Mouse (Mus musculus) MEL (cell line): ENCODE measurements around the gene Chrnb4. TPM values are rescaled to one million over a fixed set of nuclear protein-coding genes. Genes with fewer than 3 reads are reported as not detected.

Experiments used
- DNase-seq: peaks from one replicate; pipeline ENCODE4 v3.0.0; 2011; ENCODE audit warnings: low read depth, low spot score
- H3K27ac ChIP-seq: 2 replicates; pipeline ENCODE4 v1.5.1; 2012; ENCODE audit warnings: low read depth, mild to moderate bottlenecking, control low read depth, low read length, moderate library complexity; ENCODE audit not compliant: control insufficient read depth
- H3K27me3 ChIP-seq, 2 experiments: fragments of 150-350 bp in 1 of 2; sonication (generic) in 1 of 2; 2 replicates each; pipeline ENCODE4 v1.6.1; 2012; ENCODE audit warnings: low read length in 2 of 2, mild to moderate bottlenecking in 2 of 2, improper control_type of control experiment in 1 of 2, moderate library complexity in 1 of 2; ENCODE audit not compliant: insufficient read depth in 2 of 2, control insufficient read depth in 1 of 2
- H3K36me3 ChIP-seq, 2 experiments: 2 replicates each; pipeline ENCODE4 v1.6.1; 2012 to 2014; ENCODE audit warnings: low read length in 2 of 2, improper control_type of control experiment in 1 of 2, inconsistent platforms in 1 of 2, mild to moderate bottlenecking in 1 of 2; ENCODE audit not compliant: insufficient read depth in 2 of 2, control insufficient read depth in 1 of 2
- H3K4me1 ChIP-seq, 2 experiments: fragments of 150-350 bp in 1 of 2; sonication (generic) in 1 of 2; 2 replicates each; pipeline ENCODE4 v1.6.1; 2012; ENCODE audit warnings: low read length in 2 of 2, improper control_type of control experiment in 1 of 2, mild to moderate bottlenecking in 1 of 2; ENCODE audit not compliant: insufficient read depth in 2 of 2, control insufficient read depth in 1 of 2
- H3K4me3 ChIP-seq, 2 experiments: fragments of 150-350 bp in 1 of 2; sonication (generic) in 1 of 2; 2 replicates each; pipeline ENCODE4 v1.5.1; 2012; ENCODE audit warnings: low read depth in 2 of 2, low read length in 2 of 2, mild to moderate bottlenecking in 2 of 2, moderate library complexity in 2 of 2, control low read depth in 1 of 2, improper control_type of control experiment in 1 of 2; ENCODE audit not compliant: control insufficient read depth in 1 of 2, insufficient read depth in 1 of 2
- H3K79me2 ChIP-seq: 2 replicates; pipeline ENCODE4 v1.6.1; 2012; ENCODE audit warnings: mild to moderate bottlenecking, low read length, moderate library complexity; ENCODE audit not compliant: control insufficient read depth, poor library complexity, insufficient read depth
- H3K9ac ChIP-seq: 2 replicates; pipeline ENCODE4 v1.6.1; 2012; ENCODE audit warnings: low read depth, mild to moderate bottlenecking, control low read depth, low read length, moderate library complexity; ENCODE audit not compliant: control insufficient read depth, poor library complexity, severe bottlenecking
- H3K9me3 ChIP-seq: fragments of 150-350 bp; sonication (generic); replicated peaks from 2 replicates; pipeline ENCODE4 v1.6.1; 2012; ENCODE audit warnings: mild to moderate bottlenecking, low read length, improper control_type of control experiment, moderate library complexity; ENCODE audit not compliant: insufficient read depth
- CHD2 ChIP-seq: IDR thresholded peaks from 2 replicates; pipeline ENCODE4 v1.6.1; 2011; ENCODE audit warnings: low read length, improper control_type of control experiment
- CTCF ChIP-seq, 3 experiments: IDR thresholded peaks in 2 of 3; conservative IDR thresholded peaks in 1 of 3; 2 replicates each; pipeline ENCODE4 v1.5.1; 2011 to 2012; ENCODE audit warnings: low read length in 3 of 3, low read depth in 2 of 3, mild to moderate bottlenecking in 2 of 3, improper control_type of control experiment in 1 of 3, inconsistent platforms in 1 of 3, mixed read lengths in 1 of 3, moderate library complexity in 1 of 3; ENCODE audit not compliant: control insufficient read depth in 1 of 3, insufficient read depth in 1 of 3, poor library complexity in 1 of 3, severe bottlenecking in 1 of 3
- ELF1 ChIP-seq: IDR thresholded peaks from 2 replicates; pipeline ENCODE4 v1.6.1; 2014; ENCODE audit warnings: low read depth, mild to moderate bottlenecking, inconsistent platforms, low read length, improper control_type of control experiment, moderate library complexity
- GABPA ChIP-seq: IDR thresholded peaks from 2 replicates; pipeline ENCODE4 v1.6.1; 2012; ENCODE audit warnings: low read depth, mild to moderate bottlenecking, inconsistent platforms, low read length, improper control_type of control experiment, moderate library complexity
- HCFC1 ChIP-seq: IDR thresholded peaks from 2 replicates; pipeline ENCODE4 v1.6.1; 2012; ENCODE audit warnings: low read depth, mild to moderate bottlenecking, inconsistent platforms, low read length, improper control_type of control experiment, moderate library complexity
- JUND ChIP-seq: IDR thresholded peaks from 2 replicates; pipeline ENCODE4 v1.6.1; 2011; ENCODE audit warnings: low read depth, mild to moderate bottlenecking, improper control_type of control experiment, low read length
- MAFK ChIP-seq: IDR thresholded peaks from 2 replicates; pipeline ENCODE4 v1.6.1; 2011; ENCODE audit warnings: low read depth, mild to moderate bottlenecking, low read length, improper control_type of control experiment, borderline replicate concordance
- MAX ChIP-seq: IDR thresholded peaks from 2 replicates; pipeline ENCODE4 v1.6.1; 2011; ENCODE audit warnings: low read length, improper control_type of control experiment
- MAZ ChIP-seq: IDR thresholded peaks from 2 replicates; pipeline ENCODE4 v1.6.1; 2012; ENCODE audit warnings: low read depth, mild to moderate bottlenecking, inconsistent platforms, low read length, improper control_type of control experiment
- MEF2A ChIP-seq: IDR thresholded peaks from 2 replicates; pipeline ENCODE4 v1.6.1; 2014; ENCODE audit warnings: low read depth, mild to moderate bottlenecking, inconsistent platforms, low read length, improper control_type of control experiment; ENCODE audit not compliant: poor library complexity, insufficient replicate concordance, severe bottlenecking; ENCODE audit errors: extremely low read depth
- MYB ChIP-seq: IDR thresholded peaks from 2 replicates; pipeline ENCODE4 v1.6.1; 2011; ENCODE audit warnings: mild to moderate bottlenecking, low read depth, low read length, improper control_type of control experiment
- MYC ChIP-seq: IDR thresholded peaks from 2 replicates; pipeline ENCODE4 v1.6.1; 2011; ENCODE audit warnings: low read depth, mild to moderate bottlenecking, low read length, improper control_type of control experiment, moderate library complexity
- NELFE ChIP-seq: IDR thresholded peaks from 2 replicates; pipeline ENCODE4 v1.6.1; 2011; ENCODE audit warnings: low read depth, low read length, improper control_type of control experiment
- NRF1 ChIP-seq: IDR thresholded peaks from 2 replicates; pipeline ENCODE4 v1.6.1; 2014; ENCODE audit warnings: low read depth, mild to moderate bottlenecking, inconsistent platforms, low read length, improper control_type of control experiment, moderate library complexity; ENCODE audit not compliant: poor library complexity, insufficient read depth, severe bottlenecking
- POLR2A ChIP-seq, 2 experiments: IDR thresholded peaks; 2 replicates each; pipeline ENCODE4 v1.6.1; 2011 to 2012; ENCODE audit warnings: low read length in 2 of 2, mild to moderate bottlenecking in 2 of 2, control low read depth in 1 of 2, improper control_type of control experiment in 1 of 2, low read depth in 1 of 2, moderate library complexity in 1 of 2; ENCODE audit not compliant: control insufficient read depth in 1 of 2, insufficient read depth in 1 of 2, poor library complexity in 1 of 2
- POLR2AphosphoS5 ChIP-seq: IDR thresholded peaks from 2 replicates; pipeline ENCODE4 v1.6.1; 2012; ENCODE audit warnings: low read depth, borderline replicate concordance, mild to moderate bottlenecking, inconsistent platforms, low read length, moderate library complexity, mixed read lengths
- RCOR1 ChIP-seq: IDR thresholded peaks from 2 replicates; pipeline ENCODE4 v1.6.1; 2012; ENCODE audit warnings: low read depth, mild to moderate bottlenecking, inconsistent platforms, low read length, improper control_type of control experiment
- SIN3A ChIP-seq: IDR thresholded peaks from 2 replicates; pipeline ENCODE4 v1.6.1; 2012; ENCODE audit warnings: low read length, improper control_type of control experiment, inconsistent platforms
- SMC3 ChIP-seq: IDR thresholded peaks from 2 replicates; pipeline ENCODE4 v1.6.1; 2011; ENCODE audit warnings: low read depth, low read length, improper control_type of control experiment
- UBTF ChIP-seq: IDR thresholded peaks from 2 replicates; pipeline ENCODE4 v1.6.1; 2012; ENCODE audit warnings: low read depth, mild to moderate bottlenecking, inconsistent platforms, low read length, improper control_type of control experiment, moderate library complexity, borderline replicate concordance; ENCODE audit not compliant: insufficient read depth
- USF1 ChIP-seq: IDR thresholded peaks from 2 replicates; pipeline ENCODE4 v1.6.1; 2014; ENCODE audit warnings: low read depth, mild to moderate bottlenecking, inconsistent platforms, low read length, improper control_type of control experiment, moderate library complexity
- ZC3H11A ChIP-seq: IDR thresholded peaks from 2 replicates; pipeline ENCODE4 v1.6.1; 2012; ENCODE audit warnings: low read depth, mild to moderate bottlenecking, inconsistent platforms, low read length, improper control_type of control experiment
- ZMIZ1 ChIP-seq: IDR thresholded peaks from 2 replicates; pipeline ENCODE4 v1.6.1; 2012; ENCODE audit warnings: low read depth, mild to moderate bottlenecking, inconsistent platforms, low read length, improper control_type of control experiment, moderate library complexity
- ZNF384 ChIP-seq: IDR thresholded peaks from 2 replicates; pipeline ENCODE4 v1.6.1; 2012; ENCODE audit warnings: low read depth, mild to moderate bottlenecking, inconsistent platforms, low read length, improper control_type of control experiment
- polyA plus RNA-seq, 2 experiments: library from polyadenylated mRNA; stranded (reverse) in 1 of 2; unstranded in 1 of 2; fragments of >175 nt in 1 of 2; fragments of >200 nt in 1 of 2; gene quantifications; 2 replicates each; pipeline versions ENCODE4 v1.2.1 to v1.2.4; 2012; ENCODE audit warnings: low replicate concordance in 2 of 2, low read depth in 1 of 2; ENCODE audit not compliant: insufficient read length in 2 of 2, insufficient read depth in 1 of 2, missing spikeins in 1 of 2
- total RNA-seq: library from RNA; depleted of rRNA; stranded (reverse); fragments of 300-350 nt; gene quantifications from 2 replicates; pipeline ENCODE4 v1.2.3, GENCODE M21; 2012

Gene Chrnb4
- total and polyA plus RNA-seq, 3 experiments, result 0.01 TPM; not detected in 2

DNA sequence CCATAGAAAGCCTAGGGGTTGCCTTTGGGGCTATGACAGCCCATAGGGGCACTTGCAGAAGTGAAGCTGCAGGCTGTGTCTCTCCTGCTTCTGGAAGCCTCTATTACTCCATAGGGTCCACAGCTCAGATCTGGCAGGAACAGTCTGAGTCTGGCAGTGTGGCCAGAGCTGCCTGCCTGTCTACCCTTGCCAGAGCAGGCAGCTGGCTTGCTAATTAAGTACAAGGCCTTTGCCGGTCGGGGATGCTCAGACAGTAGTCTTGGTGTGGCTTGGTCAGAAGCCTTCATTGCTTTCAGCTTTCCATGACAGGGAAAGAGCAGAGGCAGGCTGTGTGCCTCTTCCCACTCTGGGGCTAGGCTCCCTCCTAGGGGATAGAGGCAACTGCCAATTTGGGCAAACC, 7.2 kb downstream of the Chrnb4 start:
- H3K27ac ChIP-seq, result no peak overlapping the region
- peaks cover 0 to 4% of the 10 kb centered on the region in 2 experiments; a peak in 2 of 4 replicates for H3K27me3 ChIP-seq
- H3K79me2 ChIP-seq, result no peaks in the 10 kb centered on the region
- H3K4me1 ChIP-seq, result no peaks in the 10 kb centered on the region
- no peak overlapping the region for H3K9ac ChIP-seq
- H3K9me3 ChIP-seq, result no peaks in the 10 kb centered on the region
- TF ChIP-seq SMC3, result no peak
- TF ChIP-seq ELF1, result no peak
- no peak for TF ChIP-seq ZMIZ1
- no peak for TF ChIP-seq CHD2
- no peak for TF ChIP-seq SIN3A
- TF ChIP-seq CTCF (IDR thresholded peaks at IDR 0.05 in 2 of 3, conservative IDR thresholded peaks at IDR 0.05 in 1 of 3; ENCODE audit: control insufficient read depth in 1 of 3, insufficient read depth in 1 of 3, low read depth in 2 of 3, low read length in 3 of 3, poor library complexity in 1 of 3, severe bottlenecking in 1 of 3), result no peak
- TF ChIP-seq POLR2AphosphoS5, result no peak
- TF ChIP-seq GABPA, result no peak
- TF ChIP-seq NRF1, result no peak
- TF ChIP-seq ZC3H11A, result no peak
- TF ChIP-seq MAZ, result no peak
- no peak for TF ChIP-seq MAX
- no peak for TF ChIP-seq MEF2A
- TF ChIP-seq ZNF384, result no peak
- TF ChIP-seq MYB, result no peak
- no peak for TF ChIP-seq HCFC1
- no peak for TF ChIP-seq MYC
- TF ChIP-seq, all 39 proteins: peak for 0
- Histone ChIP-seq H3K36me3 (no peaks in the 10 kb centered on the region), H3K4me3 (no peak overlapping the region)
- DNase-seq, result no peak

DNA sequence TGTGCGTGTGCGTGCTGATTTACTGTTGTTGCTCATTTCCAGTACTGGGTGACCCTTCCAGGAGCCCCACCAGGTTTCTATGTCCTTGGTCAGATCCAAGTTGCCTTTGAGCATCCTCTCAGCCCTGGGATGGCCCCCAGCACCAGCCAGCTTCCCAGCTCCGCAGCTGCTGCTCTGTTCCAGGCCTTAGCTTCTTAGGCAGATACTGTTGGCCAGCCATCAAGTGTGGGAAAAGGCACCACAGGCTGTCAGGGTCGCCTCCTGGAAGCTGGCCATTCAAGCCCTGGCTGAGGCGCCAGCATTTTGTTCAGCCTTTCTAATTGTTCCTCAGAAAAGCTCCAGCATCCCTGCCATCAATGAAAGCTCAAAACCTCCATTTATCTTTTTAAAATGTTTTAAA, 8.6 kb downstream of the Chrnb4 start:
- Histone ChIP-seq H3K79me2 (no peaks in the 10 kb centered on the region), H3K9me3 (no peaks in the 10 kb centered on the region), H3K9ac (no peak overlapping the region), H3K4me1 (no peaks in the 10 kb centered on the region), H3K27me3 (peaks cover 0 to 6% of the 10 kb centered on the region in 2 experiments; a peak in 2 of 4 replicates), H3K27ac (no peak overlapping the region), H3K36me3 (no peaks in the 10 kb centered on the region), H3K4me3 (no peak overlapping the region)
- no peak for DNase-seq
- TF ChIP-seq SMC3 (no peak), POLR2AphosphoS5 (no peak), NELFE (no peak), ZMIZ1 (no peak), UBTF (no peak), ZC3H11A (no peak), MAFK (no peak), POLR2A (IDR thresholded peaks at IDR 0.05; ENCODE audit: control insufficient read depth in 1 of 2, insufficient read depth in 1 of 2, low read depth in 1 of 2, low read length in 2 of 2, poor library complexity in 1 of 2) (no peak), ZNF384 (no peak), CTCF (IDR thresholded peaks at IDR 0.05 in 2 of 3, conservative IDR thresholded peaks at IDR 0.05 in 1 of 3; ENCODE audit: control insufficient read depth in 1 of 3, insufficient read depth in 1 of 3, low read depth in 2 of 3, low read length in 3 of 3, poor library complexity in 1 of 3, severe bottlenecking in 1 of 3) (no peak), USF1 (no peak), RCOR1 (no peak), JUND (no peak), MEF2A (no peak), ELF1 (no peak), MAX (no peak)
